Mouse (Mus musculus) urinary bladder, postnatal 25 days (tissue): ENCODE data around the gene Cpsf4l.

Source experiments
- DNase-seq: peaks from one replicate; pipeline ENCODE4 v3.0.0; 2022; ENCODE audit warnings: low spot score

Cpsf4l gene

GRCm38 (mm10) chr11:113699643-113700042 lies 10.2 kb downstream of the Cpsf4l start:
- no peak for DNase-seq

- no peak for DNase-seq
Measured at GRCm38 (mm10) chr11:113698013-113698545, 11.7 kb downstream of the Cpsf4l start.

DNA sequence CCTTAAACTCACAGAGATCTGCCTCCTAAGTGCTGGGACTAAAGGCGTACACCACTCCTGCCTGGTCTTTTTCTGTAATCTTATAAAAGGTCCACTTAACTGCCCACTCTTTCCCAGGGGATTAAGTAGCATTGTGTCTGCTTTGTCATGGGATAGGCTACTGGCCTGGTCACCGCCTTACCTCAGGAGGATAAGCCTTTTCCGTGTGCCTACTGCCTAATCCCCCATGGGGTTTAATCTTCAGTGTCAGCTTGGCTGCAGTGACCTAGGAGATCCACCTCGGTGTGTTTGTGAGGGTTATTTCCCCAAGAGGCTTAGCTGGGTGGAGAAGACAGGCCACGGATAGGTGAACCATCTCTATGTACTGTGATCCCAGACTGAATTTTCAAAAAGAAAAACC lies 12.2 kb downstream of the Cpsf4l start:
- DNase-seq, result no peak

GRCm38 (mm10) chr11:113691851-113692250 lies 18.0 kb downstream of the Cpsf4l start:
- DNase-seq, result no peak

- DNase-seq, result no peak
Measured at GRCm38 (mm10) chr11:113691318-113691717, 18.5 kb downstream of the Cpsf4l start.

DNA sequence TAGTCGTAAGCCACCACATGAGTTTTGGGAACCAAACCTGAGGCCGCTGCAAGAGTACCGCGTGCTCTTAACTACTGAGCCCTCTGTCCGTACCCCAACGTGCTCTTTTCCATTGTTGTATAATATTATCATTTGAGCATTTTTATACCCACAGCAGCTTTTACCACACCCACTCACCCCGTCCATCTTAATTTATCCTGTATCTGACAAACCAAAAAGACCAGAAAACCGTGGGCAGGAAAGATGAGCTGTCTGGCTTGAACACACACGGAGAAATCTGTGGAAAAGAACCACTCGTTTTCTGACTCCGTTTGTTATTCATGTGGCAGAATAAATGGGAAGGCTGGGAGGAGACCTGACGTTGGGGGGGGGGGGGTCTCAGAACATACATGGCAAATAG lies 19.3 kb downstream of the Cpsf4l start:
- DNase-seq, result no peak

DNA sequence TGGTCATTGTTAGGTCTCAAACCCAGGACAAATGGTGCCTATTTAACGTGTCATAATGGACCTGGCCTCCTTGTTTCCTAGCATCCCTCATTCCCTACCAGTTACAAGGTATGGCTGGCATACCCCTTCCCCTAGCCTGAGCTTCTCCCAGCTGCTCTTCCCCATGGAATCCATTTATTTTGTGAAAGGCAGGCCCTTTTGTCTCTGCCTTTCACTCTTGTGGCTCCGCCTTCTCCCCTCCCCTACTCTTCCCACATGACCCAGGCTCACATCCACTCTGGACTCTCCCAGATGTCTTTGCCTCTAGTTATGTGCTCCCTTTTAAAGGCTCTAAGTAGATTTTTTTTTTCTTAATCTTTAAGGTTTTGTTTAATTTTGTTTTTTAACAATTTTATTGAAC lies 22.8 kb downstream of the Cpsf4l start:
- no peak for DNase-seq

DNA sequence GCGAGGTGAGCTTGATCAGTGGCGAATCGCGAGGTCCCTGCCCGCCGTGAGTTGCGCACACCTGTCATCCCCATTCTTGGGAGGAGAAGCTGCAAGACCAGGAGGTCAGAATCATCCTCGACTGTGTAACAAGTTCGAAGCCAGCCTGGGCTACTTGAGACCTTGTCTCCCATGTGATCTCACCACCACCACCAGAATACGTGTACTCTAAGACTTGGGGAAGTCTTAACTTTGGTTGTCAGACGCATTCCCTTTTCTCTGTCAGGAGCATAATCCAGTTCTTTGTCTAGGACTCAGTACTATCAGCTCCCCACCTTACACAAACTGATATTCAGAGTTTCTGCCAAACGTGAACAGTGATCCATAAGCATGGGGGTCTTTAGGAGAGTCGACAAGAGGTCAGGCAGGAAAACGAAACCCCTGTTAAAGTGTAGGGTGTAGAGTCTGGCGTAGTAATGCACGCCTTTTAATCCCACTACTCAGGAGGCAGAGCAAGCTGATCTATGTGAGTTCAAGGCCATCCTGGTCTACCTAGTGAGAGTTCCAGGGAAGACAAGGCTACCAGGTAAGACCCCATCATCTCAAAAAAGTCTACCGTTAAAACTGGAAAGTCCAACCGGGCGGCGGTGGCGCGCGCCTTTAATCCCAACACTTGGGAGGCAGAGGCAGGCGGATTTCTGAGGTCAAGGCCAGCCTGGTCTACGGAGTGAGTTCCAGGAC lies 24.9 kb downstream of the Cpsf4l start:
- no peak for DNase-seq

DNA sequence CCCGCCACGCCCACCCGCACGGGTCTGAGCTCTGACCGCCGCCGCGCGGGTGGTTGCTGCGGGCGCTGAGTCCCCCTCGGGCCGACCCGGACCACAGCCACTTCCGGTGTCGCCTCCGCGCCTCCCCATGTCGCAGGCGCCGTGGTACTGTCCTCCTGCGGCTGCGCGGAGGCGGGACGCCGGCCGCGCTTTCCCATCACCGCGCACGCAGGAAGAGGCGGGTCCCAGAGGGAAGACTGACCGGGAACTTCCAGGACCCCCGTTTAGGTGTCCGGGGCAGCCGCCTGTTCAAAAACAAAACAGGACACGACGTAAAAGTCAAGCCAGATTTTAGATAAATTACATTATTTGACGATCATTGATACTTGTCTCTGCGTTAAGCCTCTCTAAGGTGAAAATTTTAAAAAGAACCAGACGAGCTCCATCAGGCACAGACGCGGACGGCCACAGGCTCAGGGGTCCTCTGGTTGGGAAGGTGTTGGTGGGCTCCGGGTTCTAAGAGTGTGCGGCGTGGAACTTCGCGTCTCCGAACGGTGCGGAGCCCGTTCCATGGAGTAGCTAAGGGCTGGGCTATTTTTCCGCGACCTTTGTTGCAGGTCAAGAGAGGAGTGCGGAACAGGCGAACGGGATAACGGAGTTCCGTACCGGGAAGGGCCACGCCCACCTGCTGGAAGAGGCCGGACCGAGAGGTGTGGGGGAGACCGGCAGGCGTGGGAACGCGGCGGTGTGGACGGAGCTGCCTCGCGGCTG lies 25.7 kb downstream of the Cpsf4l start, which contains the start of the genes Fam104a and D11Wsu47e:
TSS of gene Fam104a (minus strand) at position 199 of the 750 bp plus-strand sequence.
TSS of gene D11Wsu47e (plus strand) at position 456 of the 750 bp plus-strand sequence.
- DNase-seq, result peak; percentile 94

DNA sequence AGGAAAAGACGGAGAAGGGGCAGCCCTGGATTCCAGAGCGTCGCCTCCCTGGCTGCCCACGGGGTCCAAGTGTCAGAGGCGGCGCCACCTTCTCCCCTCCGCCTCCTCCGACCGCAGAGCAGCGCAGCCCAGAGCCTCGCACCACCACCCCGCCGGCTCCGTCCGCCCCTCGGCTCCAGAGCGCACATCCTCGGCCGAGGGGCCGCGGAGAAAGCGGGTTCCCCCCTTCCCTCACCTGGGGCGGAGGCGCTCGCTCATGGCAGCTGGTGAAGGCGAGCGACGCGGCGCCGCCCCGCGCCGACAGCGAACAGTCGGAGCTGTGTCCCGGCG lies 26.2 kb downstream of the Cpsf4l start:
- no peak for DNase-seq

DNA sequence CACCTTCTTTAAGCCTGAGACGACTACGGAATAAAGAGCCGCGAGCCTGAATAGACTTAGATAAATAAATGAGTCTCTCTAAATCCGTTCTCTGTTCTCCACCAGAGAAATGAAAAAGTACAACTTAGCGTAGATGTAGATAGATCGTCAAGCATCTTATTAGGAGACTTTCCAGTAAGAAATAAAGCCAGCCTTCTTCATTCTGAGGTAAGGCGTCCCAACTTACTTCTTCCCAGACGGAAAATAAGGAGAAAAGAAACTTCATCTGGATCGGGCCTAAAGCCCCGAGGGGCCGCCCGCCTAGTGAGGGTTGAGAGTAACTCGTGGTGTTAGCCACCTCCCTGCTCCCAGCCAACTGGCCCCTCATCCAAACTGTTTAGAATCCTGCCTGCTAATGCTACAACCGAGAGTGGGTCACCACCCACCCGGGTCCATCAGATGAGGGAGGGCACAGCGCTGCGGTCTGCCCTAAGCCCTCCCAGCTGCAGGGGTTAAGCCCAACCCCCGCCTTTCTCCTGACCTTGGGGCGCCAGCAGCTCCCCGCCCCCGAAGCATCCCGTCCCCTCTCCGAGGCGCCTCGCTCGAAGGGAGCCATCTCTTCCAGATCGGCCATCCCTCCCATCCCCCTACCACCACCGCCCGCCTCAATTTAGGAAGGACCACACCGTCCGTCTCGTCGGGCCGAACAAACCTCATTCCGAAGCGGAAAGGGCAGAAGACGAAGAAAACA lies 26.8 kb downstream of the Cpsf4l start:
- DNase-seq, result peak; percentile 28

DNA sequence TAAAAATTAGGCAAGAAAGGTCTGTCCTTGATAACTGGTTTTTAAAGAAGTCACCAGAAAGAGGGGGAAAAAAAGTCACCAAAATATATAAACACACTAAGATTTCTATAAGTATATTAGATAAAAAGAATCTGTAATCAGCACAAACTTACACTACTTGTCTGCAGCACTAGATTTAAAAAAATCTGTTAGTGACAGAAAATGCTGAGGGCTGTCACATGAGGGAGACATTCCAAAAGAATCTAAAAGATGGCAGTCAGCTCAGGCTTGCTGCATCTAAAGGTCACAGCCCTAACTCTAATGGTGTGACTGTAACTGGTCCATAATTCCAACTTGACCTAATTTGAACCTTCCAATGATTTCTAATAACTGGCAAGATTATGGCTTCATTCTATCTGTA lies 27.8 kb downstream of the Cpsf4l start:
- DNase-seq, result no peak

DNA sequence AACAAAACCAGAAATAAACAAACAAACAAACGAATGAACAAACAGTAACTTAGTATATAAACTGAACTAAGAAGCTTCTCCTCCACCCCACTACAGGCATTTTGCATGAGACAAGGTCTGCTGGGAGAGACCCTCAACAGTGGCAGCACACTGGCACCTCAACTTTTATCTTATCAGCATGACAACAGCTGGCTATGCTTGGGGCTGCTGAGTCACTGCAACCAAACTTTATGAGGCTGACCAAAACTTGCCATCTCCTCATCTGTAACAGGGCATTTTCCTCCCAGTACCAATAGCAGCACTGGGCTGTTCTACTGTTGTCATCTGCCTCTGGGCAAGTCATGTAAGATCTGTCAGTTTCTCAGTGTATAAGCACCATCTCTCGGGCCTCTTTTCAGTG lies 28.9 kb downstream of the Cpsf4l start:
- no peak for DNase-seq

DNA sequence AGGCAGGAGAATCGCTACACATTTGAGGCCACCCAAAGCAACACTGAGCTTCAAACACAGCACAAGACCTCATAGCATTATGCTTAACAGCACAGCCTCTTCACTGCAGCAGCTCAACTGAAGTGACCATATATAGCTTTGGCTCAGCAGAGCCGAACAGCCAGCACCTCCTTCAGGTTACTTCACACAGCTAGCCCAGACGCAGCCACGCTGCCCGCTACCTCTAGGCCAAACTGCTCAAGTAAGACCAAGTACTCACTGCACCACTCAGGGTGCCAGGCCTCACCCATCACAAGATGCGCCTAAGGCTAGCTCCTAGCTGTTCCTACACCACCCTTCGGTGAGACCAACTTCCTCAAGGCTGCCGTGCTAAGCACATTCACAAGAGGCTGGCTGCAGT lies 31.4 kb downstream of the Cpsf4l start:
- DNase-seq, result no peak

DNA sequence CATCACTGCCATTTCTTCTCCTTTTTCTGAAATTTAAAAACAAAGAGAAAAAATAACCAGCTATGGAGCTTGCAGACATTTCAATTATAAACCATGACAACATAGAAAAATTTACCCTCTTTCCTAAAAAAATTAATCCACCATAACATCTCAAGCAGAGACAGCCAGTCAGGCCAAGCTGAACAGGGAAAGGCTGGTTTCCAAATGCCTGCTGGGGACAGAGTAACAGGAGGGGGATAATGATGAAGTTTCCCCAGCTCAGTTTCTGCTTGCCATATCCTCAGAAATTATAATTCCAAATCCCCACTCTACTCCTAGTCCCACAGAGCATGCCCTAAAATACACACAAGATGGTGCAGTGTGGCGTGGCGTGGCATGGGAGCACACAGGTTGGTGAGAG lies 32.4 kb downstream of the Cpsf4l start:
- no peak for DNase-seq

- DNase-seq, result no peak
Measured at GRCm38 (mm10) chr11:113676847-113677246, 33.0 kb downstream of the Cpsf4l start.

DNA sequence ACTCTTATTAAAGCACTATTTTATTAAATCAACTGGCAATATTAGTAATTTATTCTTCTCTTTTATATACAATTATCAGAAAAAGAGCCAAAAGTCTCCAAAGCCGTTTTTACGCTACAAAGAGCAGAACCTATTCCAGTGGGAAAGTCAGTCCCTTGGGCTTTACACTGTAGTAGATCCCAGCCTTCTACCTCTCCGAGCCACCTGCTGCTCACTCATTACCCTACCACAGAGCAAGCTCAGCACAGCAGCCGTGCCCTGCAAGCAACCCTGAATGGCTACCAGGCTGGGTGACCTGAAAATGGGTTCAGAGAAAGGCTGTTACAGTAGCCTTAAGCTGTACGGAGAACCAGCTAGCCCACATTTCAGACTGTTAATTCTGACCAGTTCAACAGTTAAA lies 35.2 kb downstream of the Cpsf4l start:
- no peak for DNase-seq

GRCm38 (mm10) chr11:113673614-113674013 lies 36.2 kb downstream of the Cpsf4l start:
- no peak for DNase-seq

DNA sequence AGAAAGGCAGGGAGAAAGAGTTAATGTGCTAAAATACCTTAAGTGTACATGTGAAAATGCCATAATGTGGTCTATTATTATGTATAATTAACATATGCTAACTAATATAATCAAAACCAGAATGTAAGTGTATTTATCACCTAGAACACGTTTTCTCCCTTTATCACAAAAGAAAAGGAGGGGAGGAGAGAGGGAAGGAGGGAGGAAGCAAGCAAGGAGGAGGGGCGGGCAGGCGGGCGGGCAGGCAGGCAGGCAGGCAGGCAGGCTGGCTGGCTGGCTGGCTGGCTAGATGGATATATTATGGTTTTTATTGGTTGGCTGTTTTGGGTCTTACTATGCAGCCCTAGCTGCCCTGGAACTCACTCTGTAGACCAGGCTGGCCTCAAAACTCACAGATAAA lies 40.1 kb downstream of the Cpsf4l start:
- no peak for DNase-seq

DNA sequence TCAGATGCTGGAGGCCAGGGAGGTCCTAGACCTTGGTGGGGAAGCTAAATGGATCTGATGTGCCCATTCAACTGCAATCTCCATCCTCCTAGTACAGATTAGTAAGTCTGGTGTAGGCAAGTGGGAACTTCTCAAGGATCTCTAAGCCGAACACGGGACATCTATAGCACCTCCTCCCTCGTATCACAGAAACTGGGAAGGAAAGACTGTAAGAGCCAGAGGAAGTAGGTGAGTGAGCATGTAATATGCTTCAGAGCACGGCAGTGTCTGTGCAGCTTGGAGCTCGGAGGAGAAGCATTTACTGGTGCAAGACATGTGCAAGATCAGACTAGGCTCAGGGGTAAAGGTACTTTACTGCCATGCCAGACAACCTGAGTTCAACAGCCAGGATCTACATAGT lies 41.0 kb downstream of the Cpsf4l start:
- DNase-seq, result no peak

DNA sequence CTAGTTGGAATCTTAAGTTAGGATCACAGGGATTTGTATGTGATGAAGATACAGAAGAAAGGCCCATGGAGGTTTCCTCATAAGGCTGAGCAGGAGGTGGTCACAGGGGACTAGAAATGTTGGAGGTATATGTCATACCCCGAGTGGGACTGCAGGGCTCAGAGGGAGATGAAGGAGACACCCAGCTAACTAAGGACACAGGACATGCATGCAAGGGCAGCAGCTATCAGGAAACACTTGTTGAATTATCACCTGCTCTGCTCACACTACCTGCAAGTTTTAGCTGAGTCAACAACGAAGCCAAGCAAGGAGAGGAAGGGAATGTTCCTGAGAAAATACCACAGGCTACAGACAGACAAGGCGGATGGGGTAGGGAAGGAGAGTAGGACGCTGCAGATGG lies 42.1 kb downstream of the Cpsf4l start:
- DNase-seq, result no peak

GRCm38 (mm10) chr11:113667122-113667521 lies 42.7 kb downstream of the Cpsf4l start:
- no peak for DNase-seq

DNA sequence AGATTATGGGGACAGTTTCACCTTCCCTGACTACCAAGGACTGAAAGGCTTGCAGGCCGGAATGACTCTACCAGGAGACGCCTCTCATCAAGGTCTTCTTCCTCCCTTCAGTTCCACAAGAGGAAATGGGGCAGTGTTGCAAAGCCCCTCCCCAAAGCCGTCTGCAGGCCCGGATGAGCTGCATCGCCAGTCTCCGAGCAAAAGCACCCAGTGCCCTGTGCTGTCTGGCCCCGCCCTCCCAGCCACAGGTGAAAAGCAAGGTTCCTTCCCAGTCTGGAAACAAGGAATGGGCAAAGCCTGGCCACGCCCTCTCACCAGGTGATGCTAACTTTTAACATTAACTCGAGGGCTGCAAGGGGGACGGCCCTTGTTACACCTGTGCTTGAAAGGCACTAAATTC lies 43.2 kb downstream of the Cpsf4l start:
- DNase-seq, result no peak
